Mouse (Mus musculus): Measurements from ENCODE around the gene Uqcrfs1.

Uqcrfs1 gene

DNA sequence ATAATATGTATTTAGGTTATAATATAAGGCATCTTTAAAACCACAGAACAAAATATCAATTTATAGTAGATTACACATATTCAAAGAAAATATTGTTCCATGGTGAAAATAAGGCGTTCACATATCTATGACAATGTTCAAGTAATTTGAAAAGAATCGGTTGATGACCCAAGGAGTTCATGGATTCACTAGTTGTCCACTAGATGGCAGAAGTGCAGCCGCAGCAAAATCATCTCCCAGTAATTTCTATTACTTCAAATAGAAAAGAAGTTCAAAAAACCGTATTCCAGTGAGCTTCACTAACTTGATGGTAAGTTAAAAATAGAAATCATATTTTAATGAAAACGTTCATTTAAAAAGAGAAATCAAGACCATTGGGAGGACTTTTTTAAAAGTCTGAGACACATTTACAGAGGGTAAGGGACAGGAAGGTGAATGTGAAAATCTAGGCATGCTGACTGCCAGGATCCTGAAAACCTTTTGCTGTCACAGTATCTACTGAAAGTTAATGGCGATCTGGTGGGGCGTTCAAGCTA, 43.2 kb downstream of the Uqcrfs1 start:
- DNase-seq (ENCODE audit: low spot score in 2 of 2) = no peak

Data from left cerebral cortex, adult 9 months (tissue).